Mouse (Mus musculus): ENCODE data around the gene Shld1.

Shld1 gene

GRCm38 (mm10) chr2:132794204-132794586 lies 107.5 kb downstream of the Shld1 start:
- no peak for DNase-seq (ENCODE audit: low spot score in 2 of 2)
